Mouse (Mus musculus) CH12F3 (cell line): ENCODE measurements around the gene Arl8a.

ENCODE experiments used
- in situ Hi-C: fragments of 300-500 bp; cut with MboI; formaldehyde crosslinking; loops from 2 replicates; pipeline ENCODE4 v1.14.3; 2020; ENCODE audit warnings: low sequenced_read_pairs

Arl8a gene

DNA sequence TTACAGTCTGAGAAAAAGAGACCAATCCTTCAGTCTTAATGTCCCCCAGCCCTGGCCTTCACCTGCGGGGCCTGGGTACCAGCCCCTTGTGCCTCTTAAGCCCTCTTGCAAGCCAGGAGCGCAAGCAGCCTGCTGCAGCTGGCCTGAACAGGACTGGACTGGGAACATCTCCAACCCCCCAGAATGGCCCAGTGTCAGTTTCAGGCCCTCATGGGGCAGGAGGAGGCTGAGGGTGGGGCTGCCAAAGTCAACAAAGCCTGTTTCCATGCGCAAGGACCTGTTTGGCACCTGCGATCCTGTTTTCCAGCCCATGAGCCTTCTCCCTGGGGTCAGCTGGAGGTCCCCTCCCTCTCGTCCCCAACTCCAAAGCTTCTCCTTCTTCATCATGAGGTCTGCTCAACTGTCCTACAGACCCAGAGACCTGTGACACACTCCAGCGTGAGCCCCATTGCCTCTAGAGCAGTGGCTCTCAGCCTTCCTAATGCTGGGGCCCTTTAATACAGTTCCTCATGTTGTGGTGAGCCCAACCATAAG, 49.4 kb downstream of the Arl8a start:
- in situ Hi-C loops, result no loop called here

DNA sequence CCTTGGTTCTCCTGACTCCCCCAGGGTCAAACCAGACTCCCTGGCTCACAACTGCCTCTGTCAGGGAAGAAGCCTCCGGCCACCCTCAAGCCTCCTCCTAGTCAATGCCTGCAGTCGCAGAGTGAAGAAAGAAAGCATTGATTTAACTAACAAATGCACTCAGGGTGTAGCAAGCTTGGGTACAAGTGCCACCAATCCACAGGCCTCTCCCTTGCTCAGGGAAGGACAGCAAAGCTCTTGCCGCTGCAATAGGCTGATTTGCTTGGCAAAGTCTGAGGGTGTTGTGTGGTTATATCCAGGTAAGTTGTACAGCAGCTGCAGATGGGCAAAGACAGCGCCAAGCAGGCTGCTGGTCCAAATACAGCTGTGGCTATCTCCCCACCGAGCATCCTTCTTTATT, 51.8 kb downstream of the Arl8a start:
- in situ Hi-C loops, result no loop called here

DNA sequence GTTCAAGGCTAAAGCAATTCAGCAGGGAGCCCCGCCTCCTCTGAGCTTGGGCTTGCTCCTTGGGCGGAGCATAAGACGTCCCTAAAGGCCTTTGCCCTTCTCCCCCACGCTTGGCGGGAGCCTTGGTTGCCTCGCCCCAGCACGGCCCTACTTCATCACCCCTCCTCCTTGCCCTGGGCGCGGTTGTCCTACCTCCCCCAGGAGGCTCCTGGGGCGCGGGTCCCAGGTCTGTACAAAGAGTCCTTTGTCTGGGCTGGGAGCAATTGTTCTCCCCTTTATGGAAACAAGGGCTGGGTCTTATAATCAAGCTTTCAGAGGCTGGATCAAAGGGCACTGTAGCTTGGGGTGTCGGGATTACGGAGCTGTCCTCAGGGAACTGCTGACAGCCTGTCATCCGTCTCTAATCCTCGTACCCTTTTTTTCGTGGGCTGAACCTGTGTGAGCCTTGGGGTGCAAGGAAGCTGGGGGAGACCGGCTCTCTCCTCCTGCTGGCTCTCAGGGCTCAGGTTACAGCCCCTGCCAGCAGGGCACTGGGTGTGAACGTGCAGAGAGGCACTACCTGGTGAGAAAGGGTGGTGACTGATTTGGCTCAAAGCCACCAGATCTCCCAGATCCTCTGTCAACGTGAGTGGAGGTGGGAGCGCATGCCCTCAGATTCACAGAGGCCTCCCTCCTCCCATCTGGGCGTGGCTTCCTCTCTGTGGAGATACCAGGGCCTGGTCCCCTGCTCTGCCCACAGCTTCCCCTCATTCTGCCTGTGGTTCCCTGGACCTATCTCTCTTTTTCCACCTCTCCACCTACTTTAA, 52.6 kb downstream of the Arl8a start:
- in situ Hi-C loops, result no loop called here

DNA sequence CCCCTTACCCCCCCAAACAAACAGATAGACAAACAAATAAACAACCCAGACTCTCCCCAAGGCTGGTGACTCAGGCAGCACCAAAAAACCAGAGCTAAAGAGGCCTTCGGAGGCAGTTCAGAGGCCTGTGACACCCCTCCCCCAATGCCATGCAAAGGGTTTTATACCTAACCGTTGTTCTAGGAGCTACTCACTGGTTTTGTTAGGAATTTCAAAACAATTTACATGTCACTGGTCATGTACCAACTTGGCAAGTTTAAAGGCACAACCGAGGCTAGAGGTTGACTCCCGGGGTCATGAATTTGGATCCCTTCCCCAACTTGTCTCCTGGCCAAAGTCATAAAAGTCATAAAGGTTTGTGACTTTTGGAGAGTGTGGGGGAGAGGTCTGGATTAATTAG, 53.8 kb downstream of the Arl8a start:
- in situ Hi-C loops, result no loop called here

DNA sequence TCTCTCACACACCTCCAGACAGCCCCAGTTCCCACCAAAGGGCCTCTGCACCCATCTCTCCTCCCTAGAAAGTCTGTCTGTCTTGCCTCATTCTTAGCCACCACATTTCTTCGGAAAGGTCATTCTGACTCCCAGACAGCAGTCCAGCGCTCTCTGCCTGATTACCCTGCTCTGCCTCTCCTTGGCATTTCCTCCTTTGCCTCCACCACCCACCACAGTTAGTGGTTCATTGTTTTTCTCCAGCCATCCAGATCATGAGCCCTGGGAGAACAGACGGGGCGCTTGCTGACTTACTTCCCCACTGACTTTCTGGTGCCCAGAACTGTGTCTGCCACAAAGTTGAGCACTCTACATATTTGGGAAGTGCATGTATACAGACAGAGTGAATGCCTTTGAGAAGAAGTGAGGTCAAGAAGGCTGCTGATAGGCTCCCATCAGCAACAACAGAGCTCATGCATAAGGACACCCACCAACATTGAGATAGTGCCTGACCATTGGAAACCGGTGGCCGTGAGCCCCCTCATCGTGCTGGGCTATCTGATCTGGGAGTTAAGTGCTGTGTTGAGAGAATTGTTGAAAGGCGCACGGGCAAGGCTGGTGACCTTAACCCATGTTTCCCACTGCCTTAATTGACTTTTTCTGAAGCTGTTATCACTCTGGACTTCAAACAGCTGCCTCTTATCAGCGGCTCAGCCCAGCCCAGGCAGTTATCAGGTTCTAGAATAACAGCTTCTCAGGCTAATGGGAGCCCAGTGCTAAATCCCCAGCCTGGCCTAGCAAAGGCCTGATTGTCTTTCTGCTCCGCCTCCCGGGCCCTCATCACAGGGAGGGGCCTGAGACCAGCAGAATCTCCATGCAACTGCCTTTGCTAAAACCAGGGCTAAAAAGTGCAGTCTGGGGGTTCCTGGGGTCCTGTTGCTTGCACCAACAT, 57.8 kb downstream of the Arl8a start:
- in situ Hi-C loops, result no loop called here

DNA sequence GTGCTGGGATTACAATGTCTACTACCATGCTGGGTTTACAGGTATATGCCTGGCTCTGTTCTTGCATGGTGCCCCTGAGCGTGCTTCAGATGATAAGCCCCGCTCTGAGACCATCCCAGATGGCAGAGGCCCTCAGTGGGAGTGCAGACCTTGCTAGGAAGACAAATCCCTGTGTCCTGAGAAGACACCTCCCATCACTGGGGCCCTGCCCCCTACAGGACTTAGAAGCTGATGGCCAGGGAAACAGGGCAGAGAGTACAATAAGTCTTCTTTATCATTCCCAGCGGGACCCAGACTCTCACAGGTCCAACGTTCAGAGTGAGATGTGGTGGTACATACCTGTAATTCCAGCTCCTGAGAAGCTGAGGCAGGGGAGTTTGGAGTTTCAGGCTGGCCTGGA, 58.6 kb downstream of the Arl8a start:
- in situ Hi-C loops, result no loop called here
